Mouse (Mus musculus) thymus, postnatal 36 days (tissue): ENCODE measurements around the gene Liph.
"Not testable (repeated sequence)": the region's sequence is repeated elsewhere in the genome, so short reads cannot be mapped to it uniquely, and the experiment has no call there.

Experiments used
- DNase-seq, 2 experiments: peaks; one replicate each; pipeline ENCODE4 v3.0.0; 2022; ENCODE audit warnings: mixed read lengths in 2 of 2

Liph gene

DNA sequence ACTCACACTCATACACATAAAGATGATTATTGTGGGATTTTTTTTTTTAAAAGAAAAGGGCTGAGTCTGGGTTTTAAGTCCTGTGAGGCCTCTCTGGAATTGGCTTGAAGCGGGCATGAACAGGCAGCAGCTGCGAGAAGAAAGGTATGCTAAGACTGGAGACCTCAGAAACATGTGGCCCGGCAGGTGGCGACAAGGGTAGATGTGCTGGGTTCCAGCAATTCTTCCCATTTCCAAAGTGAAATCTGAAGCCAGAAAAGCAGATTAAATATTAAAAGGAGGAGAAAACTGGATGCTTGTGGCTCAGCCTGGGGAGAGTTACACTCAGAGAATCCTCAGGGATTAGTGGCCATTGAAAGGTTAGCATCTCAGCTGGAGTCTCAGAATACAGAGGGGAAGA, 24.0 kb downstream of the Liph start:
- DNase-seq: no peak

- no peak for DNase-seq
These were observed 24.9 kb downstream of the Liph start for GRCm38 (mm10) chr16:21970536-21970935.

DNA sequence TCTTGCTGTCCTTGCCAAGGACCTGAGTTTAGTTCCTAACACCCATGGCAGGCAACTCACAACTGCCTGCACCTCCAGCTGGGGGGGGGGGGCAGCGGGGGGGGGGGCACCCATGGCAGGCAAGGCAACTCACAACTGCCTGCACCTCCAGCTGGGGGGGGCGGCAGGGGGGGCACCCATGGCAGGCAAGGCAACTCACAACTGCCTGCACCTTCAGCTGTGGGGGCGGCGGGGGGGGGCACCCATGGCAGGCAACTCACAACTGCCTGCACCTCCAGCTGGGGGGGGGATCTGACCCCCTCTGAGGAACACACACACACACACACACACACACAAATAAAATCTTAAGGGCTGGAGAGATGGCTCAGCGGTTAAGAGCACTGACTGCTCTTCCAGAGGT, 25.6 kb downstream of the Liph start:
- DNase-seq: no peak

DNA sequence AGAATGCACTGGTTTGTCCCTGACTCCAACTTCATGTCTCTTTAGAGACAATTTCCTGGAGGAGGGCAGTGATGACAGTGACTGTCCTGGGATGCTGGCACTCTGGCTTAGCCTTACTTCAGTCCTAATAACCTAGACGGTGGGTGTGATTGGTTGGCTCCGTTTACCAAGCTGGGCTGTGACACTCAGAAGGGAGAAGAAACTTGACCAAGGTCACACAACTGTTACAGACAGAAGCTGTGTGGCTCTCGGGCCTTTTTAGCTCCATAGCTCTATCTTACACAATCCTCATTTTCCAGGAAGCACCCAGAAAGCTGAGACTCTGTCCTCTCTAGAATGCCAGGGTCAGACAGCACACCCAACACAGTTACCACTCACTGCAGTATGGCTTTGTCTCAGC, 29.9 kb downstream of the Liph start:
- DNase-seq: no peak

GRCm38 (mm10) chr16:21955591-21955990, 39.9 kb downstream of the Liph start:
- DNase-seq: no peak

- DNase-seq: peak; percentile 91 to 92
These were observed 48.4 kb downstream of the Liph start, which contains the start of gene Tmem41a for GRCm38 (mm10) chr16:21946761-21947715. Gene Tmem41a, minus strand, starts transcription at chr16:21947552.

DNA sequence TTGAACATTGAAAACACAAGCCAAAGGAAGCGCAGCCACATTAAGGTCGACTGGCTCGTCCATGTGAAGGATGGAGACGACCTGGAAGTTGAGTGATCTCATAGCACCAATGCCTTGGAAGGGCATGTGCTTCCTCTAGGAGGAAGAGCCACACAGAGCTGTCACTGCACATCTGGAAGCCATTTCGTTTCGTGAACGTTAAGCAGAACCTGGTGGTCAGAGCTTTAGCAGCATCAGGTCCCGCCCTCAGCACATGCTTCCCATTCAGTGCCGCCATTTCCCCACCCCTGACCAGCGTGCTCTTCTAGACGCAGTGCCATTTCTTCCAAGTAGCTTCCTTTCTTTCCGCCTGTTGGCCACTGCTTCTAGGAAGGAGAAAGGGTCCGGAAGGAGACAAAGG, 67.0 kb downstream of the Liph start:
- DNase-seq: no peak

DNA sequence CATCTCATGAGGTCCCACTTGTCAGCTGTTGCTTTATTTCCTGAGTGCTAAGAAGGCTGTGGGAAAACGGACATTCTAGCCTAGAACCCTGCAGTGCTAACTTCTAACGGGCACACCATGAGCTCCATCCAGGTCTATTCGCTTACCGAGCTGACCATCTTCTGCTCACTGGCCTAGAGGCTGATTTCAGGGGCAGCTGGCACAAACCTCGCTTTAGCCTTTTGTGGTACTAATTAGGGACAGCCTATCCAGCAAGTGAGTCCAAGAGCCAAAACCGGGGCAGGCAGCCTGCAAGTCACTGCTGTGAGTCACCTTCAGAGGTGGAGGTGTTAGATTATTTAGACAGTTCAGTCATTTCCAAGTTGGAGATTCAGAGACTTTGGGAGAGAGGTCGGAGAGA, 78.8 kb downstream of the Liph start:
- DNase-seq: no peak

GRCm38 (mm10) chr16:21913347-21913746, 82.1 kb downstream of the Liph start:
- no peak for DNase-seq

- DNase-seq: not testable (repeated sequence)
These were observed 86.6 kb downstream of the Liph start for GRCm38 (mm10) chr16:21908906-21909305.

DNA sequence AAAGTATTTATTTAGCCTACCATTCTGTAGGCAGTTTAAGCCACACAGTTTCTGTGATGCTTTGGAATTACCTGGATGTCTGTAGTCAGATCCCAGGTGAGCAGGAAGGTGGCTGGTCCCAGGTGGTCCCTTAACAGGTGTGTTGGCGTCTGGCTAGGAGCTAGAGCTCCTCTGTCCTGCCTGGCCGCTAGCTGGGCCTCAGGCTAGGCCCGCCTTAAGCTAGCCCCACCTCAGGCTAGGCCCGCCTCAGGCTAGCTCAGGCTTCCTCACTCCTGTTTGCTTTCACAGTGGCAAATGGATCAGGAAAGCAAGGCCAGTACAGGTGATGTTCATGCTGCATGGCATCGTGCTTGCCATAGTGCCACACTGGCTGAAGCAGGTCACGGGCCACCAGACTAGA, 88.6 kb downstream of the Liph start:
- DNase-seq: no peak

DNA sequence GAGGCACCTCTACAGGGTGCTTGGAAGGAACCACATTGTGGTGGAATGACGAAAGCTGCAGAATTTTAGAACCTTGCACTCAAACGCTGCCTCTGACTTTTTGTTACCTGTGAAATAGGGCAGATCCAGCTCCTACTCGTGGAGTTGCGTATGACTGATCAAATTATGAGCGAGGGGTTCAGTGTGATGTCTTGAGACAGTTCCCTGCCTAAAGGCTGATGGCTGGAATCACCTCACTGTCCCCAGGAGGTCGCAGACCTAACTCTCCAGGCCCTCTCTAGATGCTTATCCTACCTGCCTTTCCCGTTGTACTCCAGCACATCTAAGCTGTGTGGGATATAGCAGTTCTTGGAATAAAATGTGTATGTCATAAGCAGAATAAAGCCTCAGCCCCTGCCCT, 89.5 kb downstream of the Liph start:
- no peak for DNase-seq

DNA sequence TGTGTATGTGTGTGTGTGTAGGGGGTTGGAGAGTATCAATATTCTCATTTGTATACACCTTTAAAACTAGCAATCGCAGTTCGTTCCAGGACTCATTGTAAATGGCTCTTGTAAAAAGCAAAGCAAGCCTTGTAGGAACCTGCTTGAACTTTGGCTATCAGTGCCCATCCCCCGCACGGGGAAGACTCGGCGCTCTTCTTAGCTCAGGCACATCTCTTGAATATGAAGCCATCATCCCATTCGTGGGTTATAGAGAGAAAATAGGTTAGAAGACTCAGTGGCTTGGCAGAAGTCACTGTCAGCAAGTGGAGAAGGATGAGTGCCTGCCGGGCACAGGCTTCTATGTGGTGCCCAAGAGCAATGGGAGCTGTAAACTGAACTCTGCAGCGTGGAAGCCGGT, 90.8 kb downstream of the Liph start:
- DNase-seq: no peak
